Mouse (Mus musculus): Measurements from ENCODE around the gene Fasl. TPM values are rescaled to one million over a fixed set of nuclear protein-coding genes. Genes with fewer than 3 reads are reported as not detected.

Fasl gene
- total RNA-seq (2021): under 1 TPM; 0.33 to 0.62 TPM
- long read RNA-seq: 0 reads

DNA sequence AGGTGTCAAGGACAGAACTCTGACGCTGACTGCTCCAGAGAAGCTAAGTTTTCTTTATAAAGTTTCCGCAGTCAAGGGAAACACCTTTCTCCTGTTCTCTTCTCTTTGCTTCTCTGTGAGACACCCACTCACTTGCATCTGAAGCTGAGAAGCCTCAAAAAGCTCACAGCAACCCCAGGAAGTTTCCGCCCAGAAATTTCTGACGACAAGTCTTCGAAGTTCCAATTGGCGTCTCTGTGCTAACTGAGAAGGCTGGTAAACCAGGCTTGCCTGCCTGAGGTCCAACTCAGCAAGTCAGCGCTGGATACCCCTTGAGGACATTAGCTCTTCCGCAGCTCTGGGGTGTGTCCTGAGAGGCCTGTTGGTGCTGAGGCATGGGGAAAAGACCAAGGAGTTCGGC is at the start of gene Fasl:
Gene Fasl, minus strand, starts transcription at position 157 of the 400 bp plus-strand sequence.
- no peak for DNase-seq (ENCODE audit: low spot score in 2 of 2)

DNA sequence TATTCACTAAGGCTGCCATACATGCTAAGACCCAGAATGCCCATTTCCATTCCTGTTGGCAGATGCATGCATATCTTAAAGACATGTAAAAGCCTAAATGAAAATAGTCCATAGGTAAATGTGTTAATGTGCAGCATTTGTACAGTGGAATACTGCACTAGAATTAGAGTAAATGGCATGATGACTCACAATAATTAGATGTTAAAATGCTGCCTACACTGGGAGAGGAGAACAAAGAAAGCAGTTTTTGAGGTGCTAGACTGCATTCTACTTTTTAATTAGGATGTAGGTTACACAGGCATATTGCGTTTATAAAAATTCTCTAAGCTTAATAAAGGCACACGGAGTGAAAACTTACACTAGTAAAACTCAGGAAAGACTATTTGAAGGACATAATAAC is 38.4 kb upstream of the Fasl start:
- no peak for DNase-seq (ENCODE audit: low spot score in 2 of 2)

DNA sequence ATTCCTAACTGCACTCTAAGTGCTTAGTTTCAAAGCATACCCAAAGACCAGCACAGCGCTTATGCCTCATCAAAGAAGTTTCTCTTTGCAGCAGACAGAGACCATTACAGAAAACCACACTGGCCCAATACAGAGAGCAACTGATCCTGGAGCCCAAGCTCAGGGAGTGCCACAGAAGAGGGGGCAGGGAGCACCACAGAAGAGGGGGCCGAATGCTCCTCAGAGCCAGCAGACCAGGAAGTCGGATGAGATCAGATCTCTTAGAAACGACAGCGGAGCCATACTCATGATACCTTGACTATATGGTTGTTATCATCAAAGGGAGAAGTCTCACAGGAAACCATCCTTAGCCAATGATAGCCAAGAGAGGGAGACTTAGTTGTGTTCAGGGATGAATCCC is 21.1 kb upstream of the Fasl start:
- no peak for DNase-seq (ENCODE audit: low spot score in 2 of 2)

DNA sequence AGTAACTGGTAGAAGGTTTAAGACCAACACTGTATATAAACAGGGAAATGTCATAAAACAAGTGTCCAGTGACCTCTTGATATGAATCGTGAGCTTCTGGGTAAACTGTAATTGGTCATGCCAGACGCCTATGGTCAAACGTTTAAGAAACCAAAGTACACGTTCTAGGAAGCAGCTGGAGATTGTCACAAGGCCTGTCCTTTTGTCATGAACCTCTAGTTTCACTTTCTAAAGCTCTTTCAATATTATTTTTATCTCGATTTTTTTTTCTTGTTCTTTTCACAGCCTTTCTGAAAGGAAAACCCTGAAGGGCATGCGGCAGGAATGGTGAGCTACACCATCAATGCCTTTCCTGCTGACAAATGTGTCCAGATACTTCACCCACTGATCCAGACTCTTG is 20.7 kb upstream of the Fasl start:
- no peak for DNase-seq (ENCODE audit: low spot score in 2 of 2)

DNA sequence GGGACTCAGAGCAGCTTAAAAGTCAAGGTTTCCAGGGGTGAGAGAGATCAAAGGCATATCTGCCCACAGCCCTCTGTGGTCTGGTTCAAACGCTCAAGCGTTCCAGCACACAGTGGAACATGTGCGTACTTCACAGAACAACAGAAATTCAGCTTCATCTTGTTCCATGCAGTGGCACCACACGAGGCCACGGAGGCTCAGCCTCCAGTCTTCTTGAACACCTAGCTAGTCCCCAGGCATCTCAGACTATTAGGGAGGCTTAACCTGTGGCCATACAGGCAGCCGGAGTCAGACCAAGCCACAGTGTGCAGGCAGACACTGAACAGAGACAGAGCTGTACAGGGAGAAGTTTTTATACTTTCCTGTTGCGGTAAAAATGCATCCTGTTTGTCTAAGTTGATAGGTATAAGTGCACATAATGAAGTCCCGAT is 16.3 kb upstream of the Fasl start:
- DNase-seq (ENCODE audit: low spot score in 2 of 2): no peak

DNA sequence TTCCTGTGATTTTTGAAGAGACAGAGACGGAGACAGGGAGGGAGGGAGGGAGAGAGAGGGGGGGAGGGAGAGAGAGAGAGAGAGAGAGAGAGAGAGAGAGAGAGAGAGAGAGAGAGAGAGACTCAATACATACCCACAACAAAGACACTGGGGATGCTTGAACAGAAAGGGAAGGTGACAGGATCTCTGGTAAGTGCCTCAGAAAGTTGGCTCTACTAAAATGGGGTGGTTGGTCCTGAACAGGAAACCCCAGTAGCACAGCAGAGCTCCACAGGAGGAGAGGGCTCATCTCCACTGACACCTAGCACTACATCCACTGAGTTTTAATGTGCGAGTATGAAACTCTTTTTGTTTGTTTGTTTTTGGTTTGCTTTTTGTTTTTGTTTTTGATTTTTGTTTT is 13.0 kb upstream of the Fasl start:
- no peak for DNase-seq (ENCODE audit: low spot score in 2 of 2)

DNA sequence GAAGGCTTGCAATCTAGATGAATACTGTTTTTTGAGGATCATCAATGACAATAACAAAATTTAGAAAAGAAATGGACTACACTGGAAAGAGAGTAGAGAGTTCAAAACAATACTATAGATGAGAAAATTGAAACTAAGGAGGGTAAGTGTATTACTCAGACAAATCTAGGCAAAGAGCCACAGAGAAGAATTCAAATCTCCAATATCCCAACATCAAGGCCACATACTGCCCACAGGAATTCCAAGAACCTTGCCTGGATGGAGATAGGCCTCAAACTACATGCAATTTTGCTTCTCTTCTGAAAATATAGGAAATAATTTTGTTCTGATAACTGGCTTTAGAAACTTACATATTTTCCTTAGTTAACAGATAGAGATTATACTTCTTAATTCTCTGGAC is 12.0 kb upstream of the Fasl start:
- DNase-seq (ENCODE audit: low spot score in 2 of 2): no peak

DNA sequence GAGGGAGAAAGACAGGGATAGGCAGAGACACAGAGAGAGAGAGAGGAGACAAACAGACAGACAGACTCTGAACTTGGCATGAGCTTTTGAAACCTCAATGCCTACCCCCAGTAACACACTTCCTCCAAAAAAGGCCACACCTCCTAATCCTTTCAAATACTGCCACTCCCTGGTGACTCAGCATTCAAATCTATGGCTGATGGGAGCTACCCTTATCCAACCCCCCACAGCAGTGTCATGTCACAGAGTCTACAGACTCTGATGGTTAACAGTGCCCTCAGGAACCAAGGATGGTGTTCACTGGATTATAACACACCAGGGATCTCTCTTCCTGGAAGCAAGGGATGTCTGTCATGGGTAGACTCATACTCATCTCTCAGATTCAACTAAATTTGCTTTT is 11.5 kb upstream of the Fasl start:
- DNase-seq (ENCODE audit: low spot score in 2 of 2): no peak

DNA sequence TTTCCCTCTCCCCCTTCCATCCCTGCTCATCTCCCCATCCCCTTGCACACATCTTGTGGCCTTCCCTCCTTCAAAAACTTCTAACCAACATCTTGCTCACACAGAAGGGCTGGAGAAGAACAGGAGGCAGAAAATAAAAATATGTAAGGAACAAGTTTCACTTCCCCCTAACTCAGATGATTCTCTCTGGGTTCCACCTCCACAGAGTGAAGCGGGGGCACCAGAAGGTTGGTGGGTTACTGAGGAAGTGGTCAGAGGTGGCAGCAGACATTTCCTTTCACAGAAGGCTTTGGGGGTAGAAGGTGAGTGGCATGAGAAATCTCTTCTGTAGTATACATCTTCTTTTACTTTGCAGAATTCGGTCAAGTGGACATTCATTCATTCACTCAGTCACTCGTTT is 10.6 kb upstream of the Fasl start:
- no peak for DNase-seq (ENCODE audit: low spot score in 2 of 2)

DNA sequence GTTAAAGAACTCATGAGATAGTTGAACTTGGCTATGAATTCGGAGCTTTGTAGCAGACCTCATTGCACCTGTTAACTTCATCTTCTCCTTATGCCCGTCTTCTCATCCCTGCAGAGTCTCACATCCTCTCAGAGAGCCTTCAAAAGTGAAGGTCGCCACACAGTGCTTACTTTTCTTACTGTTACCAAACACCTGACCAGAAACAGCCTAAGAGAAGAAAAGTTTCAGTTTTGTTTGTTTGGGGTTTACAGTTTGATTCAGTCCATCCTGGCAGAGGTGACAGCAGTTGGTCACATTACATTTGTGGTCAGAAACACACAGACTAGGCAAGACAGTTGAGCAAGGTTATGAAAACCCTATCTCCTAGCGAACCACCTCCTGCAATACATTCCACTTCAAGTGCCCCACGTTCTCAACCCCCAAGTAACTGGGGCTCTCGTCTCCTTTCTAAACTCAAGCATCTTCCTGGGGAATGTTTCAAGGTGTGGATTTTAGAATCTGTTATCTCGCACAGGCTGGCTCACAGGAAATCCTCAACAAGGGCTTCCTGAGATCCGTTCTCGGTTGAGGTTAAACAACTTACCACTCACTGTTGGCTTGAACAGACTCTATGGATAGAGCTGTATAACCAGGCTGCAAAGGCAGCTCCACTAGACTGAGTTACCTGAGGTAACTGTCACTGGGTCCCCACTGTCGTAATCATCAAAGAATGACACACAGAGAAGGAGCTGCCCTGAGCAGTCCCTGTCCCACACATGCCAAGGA is 6.3 kb upstream of the Fasl start:
- DNase-seq (ENCODE audit: low spot score in 2 of 2): no peak

DNA sequence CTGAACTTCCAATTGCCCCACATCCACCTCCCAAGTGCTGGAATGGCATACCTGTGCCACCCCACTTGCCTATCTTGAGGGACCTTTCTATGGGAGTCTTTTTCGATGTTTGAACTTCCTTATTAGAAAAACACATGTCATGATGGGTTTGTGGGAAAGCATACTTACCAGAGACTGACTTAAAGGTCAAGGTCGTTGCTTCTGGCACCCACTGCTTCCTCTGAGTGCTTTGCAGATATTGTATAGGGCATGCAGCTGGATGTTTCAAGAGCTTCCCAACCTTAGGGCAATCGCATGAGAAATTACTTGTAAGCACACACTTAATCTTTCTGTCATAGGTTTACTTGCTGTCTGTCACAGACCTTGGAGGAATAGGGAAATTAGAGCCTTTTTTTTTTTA is 5.0 kb upstream of the Fasl start:
- no peak for DNase-seq (ENCODE audit: low spot score in 2 of 2)

DNA sequence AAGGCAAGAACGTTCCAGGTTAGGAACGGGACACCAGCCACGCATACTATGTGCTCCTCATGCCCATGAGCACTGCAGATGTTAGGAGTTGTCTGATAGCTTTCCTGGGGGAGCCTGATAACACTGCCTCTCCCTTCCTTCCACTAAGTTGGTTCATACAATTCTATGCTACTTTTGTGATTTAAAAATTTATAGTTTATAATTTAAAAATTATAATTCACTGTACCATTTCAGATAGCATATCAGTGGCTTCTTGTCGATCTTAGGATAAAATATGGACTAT is 4.3 kb upstream of the Fasl start:
- DNase-seq (ENCODE audit: low spot score in 2 of 2): no peak

DNA sequence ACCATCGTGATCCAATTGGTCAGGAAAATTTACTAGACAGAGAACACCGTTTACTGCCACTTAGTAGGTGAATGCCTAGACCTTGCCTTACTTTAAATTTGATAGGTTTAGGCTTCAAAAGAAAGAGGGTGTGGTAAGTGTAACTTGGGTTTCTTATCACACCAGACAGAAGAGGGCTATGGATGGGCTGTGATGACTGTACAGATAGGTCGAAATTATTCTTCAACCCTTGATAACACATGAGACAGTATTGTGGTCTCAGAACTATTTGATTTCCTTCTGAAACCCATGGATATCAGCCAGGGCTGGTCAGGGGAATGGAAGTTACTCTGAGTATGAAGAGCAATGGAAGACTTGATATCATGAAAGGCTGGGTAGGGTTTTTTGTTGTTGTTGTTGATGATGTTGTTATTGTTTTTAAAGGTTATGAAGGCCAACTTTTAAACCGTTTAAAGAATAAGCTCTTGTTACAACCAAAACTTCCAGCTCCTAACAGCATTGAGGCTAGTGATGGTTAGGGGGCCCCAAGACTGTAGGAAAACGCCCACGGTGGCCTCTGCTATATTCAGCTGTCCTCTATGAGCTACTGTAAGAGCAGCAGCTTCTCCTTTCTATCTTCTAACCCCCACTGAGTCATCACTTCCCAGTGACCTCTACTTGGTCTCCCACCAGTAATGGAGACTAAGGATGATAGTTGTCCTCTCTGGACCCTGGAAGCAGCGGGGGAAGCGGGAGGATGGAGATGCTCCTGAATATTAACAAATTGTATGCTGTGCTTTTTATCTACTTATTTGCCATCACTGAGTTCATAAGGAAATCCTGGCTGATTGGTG is 3.8 kb upstream of the Fasl start:
- DNase-seq (ENCODE audit: low spot score in 2 of 2): no peak

DNA sequence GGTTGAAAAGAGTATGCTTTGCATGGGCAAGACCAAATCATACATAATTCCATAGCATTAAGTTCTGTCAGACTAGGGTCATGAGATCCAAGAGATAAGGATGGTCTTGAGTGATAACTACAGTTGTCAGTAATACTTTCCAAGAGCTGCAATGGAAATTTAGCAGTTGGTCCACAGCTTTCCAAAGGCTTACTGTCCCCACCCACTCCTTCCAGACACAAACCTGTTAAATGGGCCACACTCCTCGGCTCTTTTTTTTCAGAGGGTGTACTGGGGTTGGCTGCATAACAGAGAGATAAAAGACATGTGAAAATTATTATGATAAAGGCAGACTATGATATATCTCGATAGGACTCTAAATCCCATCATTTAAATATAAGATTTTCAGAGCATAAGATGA is 5.6 kb downstream of the Fasl start:
- DNase-seq (ENCODE audit: low spot score in 2 of 2): no peak

DNA sequence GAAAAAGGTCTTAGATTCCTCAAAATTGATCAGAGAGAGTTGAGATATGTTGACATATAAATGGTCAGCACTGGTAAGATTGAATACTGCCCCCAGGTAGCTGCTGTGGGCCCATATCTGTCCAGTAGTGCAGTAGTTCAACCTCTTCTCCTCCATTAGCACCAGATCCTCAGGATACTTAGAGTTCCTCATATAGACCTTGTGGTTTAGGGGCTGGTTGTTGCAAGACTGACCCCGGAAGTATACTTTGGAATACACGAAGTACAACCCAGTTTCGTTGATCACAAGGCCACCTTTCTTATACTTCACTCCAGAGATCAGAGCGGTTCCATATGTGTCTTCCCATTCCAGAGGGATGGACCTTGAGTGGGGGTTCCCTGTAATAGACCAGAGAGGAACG is 6.7 kb downstream of the Fasl start:
- no peak for DNase-seq (ENCODE audit: low spot score in 2 of 2)

DNA sequence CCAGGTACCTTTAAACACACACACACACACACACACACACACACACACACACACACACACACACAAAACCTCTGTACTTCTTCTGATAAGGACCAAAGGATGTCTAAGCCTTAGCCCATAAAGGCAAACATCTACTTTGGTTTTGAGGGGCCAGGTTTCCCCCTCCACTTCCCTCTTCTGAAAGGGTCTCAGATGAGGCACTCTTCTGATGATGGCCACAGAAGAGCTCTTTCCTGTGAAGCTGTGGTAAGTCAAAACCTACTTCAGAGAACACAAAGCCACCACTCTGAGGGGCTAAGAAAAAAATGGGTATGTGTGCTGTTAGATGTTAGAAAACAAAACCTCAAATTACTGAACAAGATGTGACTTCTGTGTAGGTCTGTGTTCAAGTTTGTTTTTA is 9.2 kb downstream of the Fasl start:
- DNase-seq (ENCODE audit: low spot score in 2 of 2): no peak

DNA sequence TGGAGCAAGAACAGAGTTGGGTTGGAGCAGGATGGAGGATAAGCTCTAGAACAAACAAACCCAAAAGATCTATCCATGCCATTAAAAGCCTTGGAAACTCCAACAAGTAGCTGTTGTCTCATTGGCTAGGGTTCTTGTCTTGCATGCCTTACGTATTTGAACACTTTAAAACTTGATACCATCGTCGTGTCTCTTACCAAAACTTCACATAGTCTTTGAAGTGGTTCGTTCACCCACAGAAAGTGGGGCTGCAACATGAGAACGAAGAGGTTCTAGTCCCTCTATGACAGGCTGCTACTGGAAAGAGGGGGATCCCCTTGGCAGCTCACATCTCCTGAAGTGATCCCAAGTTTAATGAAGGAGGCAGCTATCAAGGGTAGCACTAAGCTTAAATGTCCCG is 13.1 kb downstream of the Fasl start:
- no peak for DNase-seq (ENCODE audit: low spot score in 2 of 2)

DNA sequence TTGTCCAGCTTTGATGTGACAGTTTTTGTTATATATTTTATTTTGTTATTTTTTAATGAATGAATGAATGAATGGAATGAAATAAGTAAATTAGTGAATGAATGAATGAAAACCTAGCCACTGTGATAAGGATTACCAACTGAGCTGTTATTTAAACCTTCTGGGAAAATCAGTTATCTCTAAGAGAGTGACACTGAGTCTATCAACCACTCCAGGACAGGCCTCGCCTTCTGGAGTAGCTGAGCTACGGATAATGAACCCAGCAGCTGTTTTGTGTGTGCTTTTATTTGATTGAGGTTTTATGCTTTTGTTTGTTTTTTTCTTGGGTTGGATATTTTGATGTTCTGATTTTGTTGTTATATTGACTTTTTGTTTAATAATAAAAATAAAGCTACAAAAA is 17.0 kb downstream of the Fasl start:
- DNase-seq (ENCODE audit: low spot score in 2 of 2): no peak

DNA sequence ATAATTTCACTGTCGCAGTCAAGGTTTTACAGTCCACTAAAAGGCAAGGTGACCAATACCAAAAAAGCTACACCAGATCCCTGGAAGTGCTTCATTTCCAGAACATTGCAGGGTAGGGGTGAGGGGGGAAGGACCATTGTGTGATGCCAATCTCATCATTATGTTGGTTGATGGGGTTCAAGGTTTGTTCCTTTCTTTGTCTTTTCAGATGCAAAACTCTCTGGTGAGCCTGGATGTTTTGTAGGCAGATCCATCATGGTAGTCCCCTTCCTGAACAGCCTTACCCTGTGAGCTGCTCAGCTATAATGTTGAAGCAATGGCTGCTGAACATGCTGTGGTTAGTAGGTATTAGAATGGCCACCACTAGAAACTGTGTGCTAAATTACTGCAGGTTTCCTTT is 19.0 kb downstream of the Fasl start:
- DNase-seq (ENCODE audit: low spot score in 2 of 2): no peak

DNA sequence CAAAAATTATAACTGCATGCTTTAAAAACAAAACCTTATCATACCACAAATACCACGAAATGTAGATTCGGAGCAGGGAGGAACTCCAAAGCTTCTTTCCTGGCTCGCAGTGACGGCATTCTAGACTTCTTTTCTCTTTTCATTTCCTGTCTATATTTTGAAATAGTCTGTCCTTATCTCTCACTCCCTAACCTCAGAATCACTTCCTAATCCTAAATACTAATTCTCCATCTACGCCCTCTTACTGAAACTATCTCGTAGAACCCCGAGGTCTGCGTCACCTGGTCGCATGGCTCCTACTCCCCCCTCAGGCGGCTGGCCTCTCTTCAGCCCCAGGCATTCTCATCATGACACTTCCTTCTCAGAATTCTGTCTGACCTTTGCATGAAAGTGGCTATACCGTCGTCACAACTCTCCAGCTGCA is 21.2 kb downstream of the Fasl start:
- no peak for DNase-seq (ENCODE audit: low spot score in 2 of 2)

DNA sequence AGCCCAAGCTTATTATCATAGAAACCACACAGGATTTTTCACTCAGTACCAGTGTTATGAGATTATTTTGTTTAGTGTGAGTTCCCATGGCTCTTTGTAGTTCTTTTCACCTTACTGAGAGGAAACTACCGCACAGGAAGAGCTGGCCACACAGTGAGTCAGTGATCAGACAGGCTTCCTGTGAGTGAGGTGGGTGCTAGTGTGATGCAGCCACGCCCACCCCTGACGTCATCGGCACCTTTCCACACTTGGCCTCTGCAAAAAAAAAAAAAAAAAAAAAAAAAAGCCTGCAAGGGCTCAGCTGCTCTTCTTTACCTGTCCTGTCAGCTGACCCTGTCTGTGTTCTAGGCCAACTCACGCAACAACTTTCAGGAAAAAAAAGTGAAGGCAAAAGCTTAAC is 21.6 kb downstream of the Fasl start:
- no peak for DNase-seq (ENCODE audit: low spot score in 2 of 2)

DNA sequence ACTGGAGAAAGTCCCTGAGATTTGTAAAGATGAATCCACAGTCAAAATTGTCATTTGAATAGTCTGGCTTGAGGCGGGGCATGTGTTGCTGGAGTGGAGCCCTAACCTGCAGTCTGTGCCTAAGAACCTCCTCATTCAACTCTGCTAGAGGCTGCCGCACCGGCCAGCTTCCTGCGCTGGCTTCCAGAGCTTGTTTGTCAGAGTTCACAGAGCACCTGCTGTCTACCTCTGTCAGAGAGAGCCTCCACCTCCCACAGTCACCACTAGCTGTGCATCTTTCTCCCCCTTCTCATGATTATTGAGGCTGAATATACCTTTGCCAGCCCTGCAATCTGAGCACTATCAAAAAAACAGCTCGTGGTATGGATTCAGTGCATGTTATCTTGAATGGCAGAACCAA is 22.4 kb downstream of the Fasl start:
- DNase-seq (ENCODE audit: low spot score in 2 of 2): no peak

DNA sequence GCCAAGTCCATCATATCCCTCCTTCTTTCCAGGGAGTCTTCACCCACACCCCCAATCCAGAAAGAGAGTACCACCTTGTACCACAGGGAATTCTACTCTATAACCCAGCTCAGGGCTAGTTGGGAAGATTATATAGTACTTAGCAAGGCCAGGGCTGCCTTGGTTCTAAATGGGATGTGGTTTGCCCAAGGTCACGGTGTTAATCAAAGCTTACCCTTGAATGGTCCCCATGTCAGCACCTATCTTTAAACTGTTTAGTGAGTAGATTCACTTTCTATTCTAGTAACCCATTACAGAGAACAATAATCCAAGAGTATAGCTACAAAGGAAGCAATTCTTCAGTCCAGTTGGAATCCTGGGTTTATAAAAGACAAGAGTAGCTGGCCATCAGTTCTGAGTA is 23.3 kb downstream of the Fasl start:
- no peak for DNase-seq (ENCODE audit: low spot score in 2 of 2)

Data from layer of hippocampus, postnatal 10 days (tissue).